Mouse (Mus musculus): ENCODE measurements around the gene Tmem87a.

Tmem87a gene

GRCm38 (mm10) chr2:120360425-120360824 lies 43.5 kb downstream of the Tmem87a start:
- DNase-seq: no peak

- DNase-seq: peak; percentile 89 to 92
Observed at GRCm38 (mm10) chr2:120352682-120353646, 50.9 kb downstream of the Tmem87a start, which contains the start of gene Vps39. Gene Vps39, minus strand, starts transcription at chr2:120353137.

GRCm38 (mm10) chr2:120351321-120351720 lies 52.6 kb downstream of the Tmem87a start:
- DNase-seq: peak; percentile 30 to 65

- peak; percentile 45 to 53 for DNase-seq
Observed at GRCm38 (mm10) chr2:120348120-120348519, 55.8 kb downstream of the Tmem87a start.

- no peak for DNase-seq
Observed at GRCm38 (mm10) chr2:120341741-120342140, 62.2 kb downstream of the Tmem87a start.

- DNase-seq: no peak
Observed at GRCm38 (mm10) chr2:120337886-120338285, 66.0 kb downstream of the Tmem87a start.

- DNase-seq: no peak
Observed at GRCm38 (mm10) chr2:120331575-120331974, 72.3 kb downstream of the Tmem87a start.

GRCm38 (mm10) chr2:120315077-120315476 lies 88.8 kb downstream of the Tmem87a start:
- no peak for DNase-seq

- DNase-seq: no peak
Observed at GRCm38 (mm10) chr2:120314487-120314886, 89.4 kb downstream of the Tmem87a start.

GRCm38 (mm10) chr2:120313976-120314375 lies 89.9 kb downstream of the Tmem87a start, which contains the start of gene Pla2g4f:
Gene Pla2g4f, minus strand, starts transcription at chr2:120314165.
- peak; percentile 72 to 77 for DNase-seq

GRCm38 (mm10) chr2:120312276-120312825 lies 91.6 kb downstream of the Tmem87a start:
- DNase-seq: peak; percentile 23 to 60
